Comparison of ENCODE assay signal across 13 mouse cellular contexts in genomic region chr1:25178347-25179130, GRCm38 (mm10).
A peak's percentile ranks its signal among the peaks of the same experiment; 100 is the strongest.
DNase-seq lines count a peak whose midpoint lies in the region; ATAC-seq lines count a peak whose summit lies in the region.
"Had no signal": no experiment of that assay in that cellular context is flagged by ENCODE, and none has a peak within 500 bp of the region (broad histone marks: within the 10 kb centered on the region; RNA-seq: fewer than 3 reads in every experiment).

No protein-coding gene starts in this region.

- no peaks in the 10 kb centered on the region for H3K36me3 ChIP-seq in limb, embryonic 12.5 days
- H3K36me3 ChIP-seq in limb, embryonic 10.5 days: no peaks in the 10 kb centered on the region
- no peaks in the 10 kb centered on the region for H3K36me3 ChIP-seq in embryonic facial prominence, embryonic 15.5 days
- H3K36me3 ChIP-seq in hindbrain, embryonic 15.5 days: no peaks in the 10 kb centered on the region
- H3K36me3 ChIP-seq: intestine, embryonic 15.5 days had no signal

- 41% methylated on average over 21 of the region's 21 CpGs for WGBS in limb, embryonic 12.5 days
- WGBS in limb, embryonic 10.5 days: 47% methylated on average over 21 of the region's 21 CpGs
- WGBS in embryonic facial prominence, embryonic 15.5 days: 15% methylated on average over 21 of the region's 21 CpGs
- WGBS in hindbrain, embryonic 15.5 days: 40% methylated on average over 21 of the region's 21 CpGs

- no peak for DNase-seq in limb, embryonic 10.5 days (ENCODE audit: low spot score)
- no peak for DNase-seq in frontal cortex, postnatal 14 days (ENCODE audit: low spot score in 2 of 2)
- no peak for DNase-seq in layer of hippocampus, adult 11-12 months (ENCODE audit: low spot score)
- DNase-seq in lung, postnatal 14 days: no peak
- DNase-seq: gastrocnemius, postnatal 25 days; kidney, postnatal 10 days; lung, adult 2 months; thymus, adult 2 months had no signal

- no peak overlapping the region for H3K4me3 ChIP-seq in limb, embryonic 12.5 days (replicated peaks)
- no peak overlapping the region for H3K4me3 ChIP-seq in limb, embryonic 10.5 days
- no peak overlapping the region; the same call in 1 of the 2 replicates for H3K4me3 ChIP-seq in embryonic facial prominence, embryonic 15.5 days (replicated peaks)
- no peak overlapping the region for H3K4me3 ChIP-seq in hindbrain, embryonic 15.5 days
- H3K4me3 ChIP-seq: intestine, embryonic 15.5 days; megakaryocyte, embryonic 14.5 days had no signal

- H3K4me2 ChIP-seq in limb, embryonic 12.5 days: peak overlapping the region; percentile 11; the same call in 1 of the 2 replicates
- H3K4me2 ChIP-seq in embryonic facial prominence, embryonic 15.5 days (replicated peaks): peak overlapping the region; percentile 17
- no peak overlapping the region for H3K4me2 ChIP-seq in hindbrain, embryonic 15.5 days
- H3K4me2 ChIP-seq: intestine, embryonic 15.5 days had no signal

- no peak overlapping the region for H3K9ac ChIP-seq in limb, embryonic 12.5 days (replicated peaks)
- no peak overlapping the region for H3K9ac ChIP-seq in embryonic facial prominence, embryonic 15.5 days
- no peak overlapping the region for H3K9ac ChIP-seq in hindbrain, embryonic 15.5 days
- H3K9ac ChIP-seq: intestine, embryonic 15.5 days had no signal

- no peaks in the 10 kb centered on the region for H3K27me3 ChIP-seq in limb, embryonic 12.5 days
- no peaks in the 10 kb centered on the region for H3K27me3 ChIP-seq in limb, embryonic 10.5 days (ENCODE audit: low read depth, poor library complexity, severe bottlenecking)
- no peaks in the 10 kb centered on the region for H3K27me3 ChIP-seq in embryonic facial prominence, embryonic 15.5 days
- no peaks in the 10 kb centered on the region for H3K27me3 ChIP-seq in hindbrain, embryonic 15.5 days
- H3K27me3 ChIP-seq: intestine, embryonic 15.5 days; megakaryocyte, embryonic 14.5 days had no signal

- H3K9me3 ChIP-seq in limb, embryonic 12.5 days: no peaks in the 10 kb centered on the region
- H3K9me3 ChIP-seq in limb, embryonic 10.5 days (replicated peaks): no peaks in the 10 kb centered on the region
- no peaks in the 10 kb centered on the region for H3K9me3 ChIP-seq in embryonic facial prominence, embryonic 15.5 days (replicated peaks)
- H3K9me3 ChIP-seq in hindbrain, embryonic 15.5 days: no peaks in the 10 kb centered on the region
- H3K9me3 ChIP-seq: intestine, embryonic 15.5 days had no signal

- H3K4me1 ChIP-seq in limb, embryonic 12.5 days (replicated peaks): no peaks in the 10 kb centered on the region; the same call in 1 of the 2 replicates
- H3K4me1 ChIP-seq in limb, embryonic 10.5 days: peaks cover 4% of the 10 kb centered on the region
- no peaks in the 10 kb centered on the region for H3K4me1 ChIP-seq in embryonic facial prominence, embryonic 15.5 days
- H3K4me1 ChIP-seq in hindbrain, embryonic 15.5 days (replicated peaks): peaks cover 29% of the 10 kb centered on the region
- H3K4me1 ChIP-seq: intestine, embryonic 15.5 days; megakaryocyte, embryonic 14.5 days had no signal

- H3K27ac ChIP-seq in limb, embryonic 12.5 days: no peak overlapping the region
- no peak overlapping the region for H3K27ac ChIP-seq in limb, embryonic 10.5 days
- no peak overlapping the region for H3K27ac ChIP-seq in embryonic facial prominence, embryonic 15.5 days (replicated peaks)
- H3K27ac ChIP-seq in hindbrain, embryonic 15.5 days (replicated peaks): 0 out of 2 replicates have a peak overlapping the region, but pooled peaks have one; percentile 14
- H3K27ac ChIP-seq: intestine, embryonic 15.5 days had no signal

- ATAC-seq in limb, embryonic 12.5 days (ENCODE audit: insufficient number of reproducible peaks, insufficient read depth, low FRiP score, low TSS enrichment, low read depth): 0 out of 2 replicates have a peak, but pooled peaks have one; percentile 42
- no peak for ATAC-seq in embryonic facial prominence, embryonic 15.5 days (ENCODE audit: insufficient number of reproducible peaks, low FRiP score, low TSS enrichment, low read depth)
- ATAC-seq in hindbrain, embryonic 15.5 days (ENCODE audit: low FRiP score, low read depth): no peak
- ATAC-seq: intestine, embryonic 15.5 days had no signal
